Mouse (Mus musculus) E14TG2a.4 (cell line): ENCODE results near the gene Plppr2.

ENCODE experiments used
- CTCF ChIP-seq: conservative IDR thresholded peaks from 2 replicates; pipeline ENCODE4 v1.5.1; 2014; ENCODE audit warnings: low read length
- NANOG ChIP-seq: IDR thresholded peaks from 2 replicates; pipeline ENCODE4 v1.6.1; 2014; ENCODE audit warnings: borderline replicate concordance, low read length, mixed read lengths
- POU5F1 ChIP-seq: IDR thresholded peaks from 2 replicates; pipeline ENCODE4 v1.6.1; 2014; ENCODE audit warnings: low read length, borderline replicate concordance

DNA sequence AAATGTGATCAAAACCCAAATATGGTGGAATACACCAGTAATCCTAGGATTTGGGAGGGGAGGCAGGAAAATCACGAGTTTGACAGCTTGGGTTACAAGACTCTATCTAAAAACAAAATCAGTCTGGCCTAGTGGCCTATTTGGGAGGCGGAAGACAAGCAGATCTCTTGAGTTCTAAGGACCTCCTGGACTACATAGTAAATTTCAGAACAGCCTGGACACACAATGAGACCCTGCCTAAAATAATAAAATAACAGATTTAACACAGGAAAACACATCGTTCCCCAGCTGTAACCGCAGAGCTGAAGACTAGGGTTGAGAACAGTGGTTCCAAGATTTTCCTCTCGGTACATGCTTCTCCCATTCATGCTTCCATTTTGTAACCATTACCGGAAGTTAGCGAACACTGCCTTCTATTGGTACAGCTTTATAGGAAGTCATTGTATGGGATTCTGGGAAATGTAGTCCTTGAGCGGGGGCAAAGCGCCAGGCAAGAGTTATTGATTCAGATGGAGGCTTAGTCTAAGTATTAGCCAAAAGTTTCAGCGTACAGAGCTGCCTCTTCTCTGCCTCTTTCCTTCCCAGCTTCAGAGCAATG, 35.5 kb upstream of the Plppr2 start:
- TF ChIP-seq CTCF (no peak), POU5F1 (no peak), NANOG (no peak)
